Mouse (Mus musculus): Measurements from ENCODE around the gene Tmie.

GRCm38 (mm10) chr9:110879191-110879920, 557 bp downstream of the Tmie start, which contains the start of gene Als2cl:
- TF ChIP-seq CTCF (IDR thresholded peaks at IDR 0.05; ENCODE audit: control insufficient read depth, insufficient read depth, insufficient read length) = no peak
- no peak for TF ChIP-seq MAX (IDR thresholded peaks at IDR 0.05)
